Mouse (Mus musculus): ENCODE results near the gene Olfr231. TPM values are rescaled to one million over a fixed set of nuclear protein-coding genes. Genes with fewer than 3 reads are reported as not detected.

Olfr231 gene
- total RNA-seq (2021), result not detected
- long read RNA-seq, experiment 1, result 0 reads
- long read RNA-seq, experiment 2, result 0 reads

GRCm38 (mm10) chr1:174121062-174121461 is at the start of gene Olfr231:
Gene Olfr231 (minus strand): TSS chr1:174121162.
- intact Hi-C loops (cut with DNase I), result no loop called here
- no peak for DNase-seq

GRCm38 (mm10) chr1:174169024-174169423 is 48.1 kb upstream of the Olfr231 start:
- peak in 1 of 2 experiments; percentile 4 for DNase-seq
- intact Hi-C loops (cut with DNase I), result no loop called here

- intact Hi-C loops (cut with DNase I), result no loop called here
- no peak for DNase-seq
Observed at GRCm38 (mm10) chr1:174159095-174159494, 38.1 kb upstream of the Olfr231 start.

GRCm38 (mm10) chr1:174158512-174158911 is 37.5 kb upstream of the Olfr231 start:
- intact Hi-C loops (cut with DNase I), result no loop called here
- no peak for DNase-seq

- intact Hi-C loops (cut with DNase I), result no loop called here
- no peak for DNase-seq
Observed at GRCm38 (mm10) chr1:174157622-174158021, 36.7 kb upstream of the Olfr231 start.

GRCm38 (mm10) chr1:174155333-174155732 is 34.4 kb upstream of the Olfr231 start, which contains the start of gene Olfr420:
Gene Olfr420 (plus strand): TSS chr1:174155633.
- intact Hi-C loops (cut with DNase I), result no loop called here
- DNase-seq, result no peak

GRCm38 (mm10) chr1:174149289-174149688 is 28.3 kb upstream of the Olfr231 start:
- intact Hi-C loops (cut with DNase I), result no loop called here
- DNase-seq, result no peak

GRCm38 (mm10) chr1:174146696-174147095 is 25.7 kb upstream of the Olfr231 start:
- intact Hi-C loops (cut with DNase I), result no loop called here
- DNase-seq, result no peak

- DNase-seq, result no peak
- intact Hi-C loops (cut with DNase I), result no loop called here
Observed at GRCm38 (mm10) chr1:174141384-174141783, 20.4 kb upstream of the Olfr231 start.

GRCm38 (mm10) chr1:174131999-174132398 is 11.0 kb upstream of the Olfr231 start:
- intact Hi-C loops (cut with DNase I), result no loop called here
- DNase-seq, result no peak

- no peak for DNase-seq
- intact Hi-C loops (cut with DNase I), result no loop called here
Observed at GRCm38 (mm10) chr1:174131217-174131616, 10.3 kb upstream of the Olfr231 start, which contains the start of gene Olfr424. Gene Olfr424 (plus strand): TSS chr1:174131517.

- no peak for DNase-seq
- intact Hi-C loops (cut with DNase I), result loop anchor here (1.0 kb wide), 1 partner anchor 647 kb away; no protein-coding TSS in a partner anchor
Observed at GRCm38 (mm10) chr1:174103735-174104134, 17.2 kb downstream of the Olfr231 start.

- no peak for DNase-seq
- intact Hi-C loops (cut with DNase I), result no loop called here
Observed at GRCm38 (mm10) chr1:174096591-174096990, 24.4 kb downstream of the Olfr231 start, which contains the start of gene Olfr427. Gene Olfr427 (plus strand): TSS chr1:174096891.

GRCm38 (mm10) chr1:174084031-174084430 is 36.9 kb downstream of the Olfr231 start, which contains the start of gene Olfr429:
Gene Olfr429 (plus strand): TSS chr1:174084331.
- DNase-seq, result no peak
- intact Hi-C loops (cut with DNase I), result no loop called here

- intact Hi-C loops (cut with DNase I), result no loop called here
- DNase-seq, result no peak
Observed at GRCm38 (mm10) chr1:174066305-174066704, 54.7 kb downstream of the Olfr231 start, which contains the start of gene Olfr430. Gene Olfr430 (plus strand): TSS chr1:174066605.

Other genes starting within 250 kb of the Olfr231 start
- 1 to 10 TPM in 1 of 2 experiments, under 1 TPM in 1; 0.86 to 1.6 TPM for gene Ifi211, start 208.1 kb downstream of the Olfr231 start, total RNA-seq (2021)
- 10 to 100 TPM; 14.9 to 16.9 TPM for gene Mndal, start 178.7 kb downstream of the Olfr231 start, total RNA-seq (2021)
- 10 to 100 TPM; 12.4 to 15.4 TPM for gene Ifi203, start 178.5 kb downstream of the Olfr231 start, total RNA-seq (2021)
- gene Ifi202b, start 138.4 kb downstream of the Olfr231 start, total RNA-seq (2021), result not detected
- 1 to 10 TPM; 1.6 to 1.9 TPM for gene Ifi205, start 89.4 kb downstream of the Olfr231 start, total RNA-seq (2021)
- gene Olfr433, start 80.5 kb downstream of the Olfr231 start, total RNA-seq (2021), result not detected
- not detected for gene Olfr432, start 72.0 kb downstream of the Olfr231 start, total RNA-seq (2021)
- gene Olfr430, start 54.6 kb downstream of the Olfr231 start, total RNA-seq (2021), result not detected
- not detected for gene Olfr429, start 36.8 kb downstream of the Olfr231 start, total RNA-seq (2021)
- gene Olfr427, start 24.3 kb downstream of the Olfr231 start, total RNA-seq (2021), result not detected
- not detected for gene Olfr424, start 10.4 kb upstream of the Olfr231 start, total RNA-seq (2021)
- not detected for gene Olfr420, start 34.5 kb upstream of the Olfr231 start, total RNA-seq (2021)
- 10 to 100 TPM; 14.0 to 15.5 TPM for gene Spta1, start 51.6 kb upstream of the Olfr231 start, total RNA-seq (2021)
- gene Olfr419, start 130.9 kb upstream of the Olfr231 start, total RNA-seq (2021), result not detected
- not detected for gene Mptx1, start 209.4 kb upstream of the Olfr231 start, total RNA-seq (2021)
- not detected for gene Olfr417, start 244.0 kb upstream of the Olfr231 start, total RNA-seq (2021)